Mouse (Mus musculus) cortical plate, adult 2 months (tissue): Measurements from ENCODE around the gene Gm28048.

Source experiments
- CTCF ChIP-seq: fragments of 200-500 bp; IDR thresholded peaks from 2 replicates; pipeline ENCODE4 v1.5.1; 2011; ENCODE audit warnings: mild to moderate bottlenecking, control low read depth, low read length; ENCODE audit not compliant: insufficient read depth; ENCODE audit errors: extremely low read depth
- POLR2A ChIP-seq: fragments of 200-500 bp; IDR thresholded peaks from 2 replicates; pipeline ENCODE4 v1.6.1; 2011; ENCODE audit warnings: mild to moderate bottlenecking, low read length, control low read depth; ENCODE audit not compliant: insufficient read depth; ENCODE audit errors: extremely low read depth

DNA sequence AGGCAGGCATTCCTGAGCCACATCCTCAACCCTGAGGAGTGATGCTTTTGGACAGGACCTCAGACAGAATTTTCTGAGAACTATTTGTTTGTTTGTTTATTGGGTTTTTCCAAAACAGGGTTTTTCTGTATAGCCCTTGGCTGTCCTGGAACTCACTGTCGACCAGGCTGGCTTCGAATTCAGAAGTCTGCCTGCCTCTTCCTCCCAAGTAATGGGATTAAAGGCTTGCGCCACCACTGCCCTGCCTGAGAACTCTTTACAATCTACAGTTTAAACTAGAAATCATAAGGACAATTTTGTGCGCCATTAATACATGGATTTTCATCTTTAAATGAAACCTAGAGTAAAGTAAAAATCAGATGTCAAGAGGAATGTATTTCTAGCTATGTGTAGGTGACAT, 13.6 kb upstream of the Gm28048 start:
- TF ChIP-seq POLR2A (no peak), CTCF (no peak)
